Mouse (Mus musculus): Measurements from ENCODE around the gene 4931422A03Rik.

Gene 4931422A03Rik

GRCm38 (mm10) chr2:103970041-103970790 lies 57.9 kb downstream of the 4931422A03Rik start:
- no peak for DNase-seq (ENCODE audit: low read depth)

- no peak for DNase-seq (ENCODE audit: low read depth)
Measured at GRCm38 (mm10) chr2:103969437-103970040, 58.6 kb downstream of the 4931422A03Rik start.

DNA sequence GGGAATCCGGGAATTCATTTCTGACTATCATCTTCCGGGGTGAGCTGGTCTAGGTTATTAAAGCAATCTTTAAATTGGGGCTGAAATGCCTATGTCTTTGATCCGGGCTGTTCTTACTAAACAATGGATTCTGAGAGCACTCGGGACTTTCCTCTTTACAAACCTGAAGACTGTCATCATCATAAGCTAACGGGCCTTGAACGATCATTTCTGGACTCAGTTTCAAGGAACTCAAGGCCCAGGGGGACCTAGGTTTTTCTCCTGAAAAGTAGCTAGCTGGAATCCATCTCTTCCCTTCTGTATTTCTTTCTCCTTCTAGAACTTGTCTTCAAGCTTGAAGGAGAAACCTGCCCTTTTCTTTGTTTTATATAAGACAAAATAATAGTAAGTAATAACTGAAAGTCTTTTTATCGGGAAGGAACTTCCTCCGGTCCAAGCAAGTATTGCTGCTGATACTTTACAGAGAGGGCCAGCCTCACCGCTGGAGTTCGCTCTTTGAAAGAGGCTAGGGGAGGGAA lies 59.2 kb downstream of the 4931422A03Rik start:
- DNase-seq (ENCODE audit: low read depth), result no peak

DNA sequence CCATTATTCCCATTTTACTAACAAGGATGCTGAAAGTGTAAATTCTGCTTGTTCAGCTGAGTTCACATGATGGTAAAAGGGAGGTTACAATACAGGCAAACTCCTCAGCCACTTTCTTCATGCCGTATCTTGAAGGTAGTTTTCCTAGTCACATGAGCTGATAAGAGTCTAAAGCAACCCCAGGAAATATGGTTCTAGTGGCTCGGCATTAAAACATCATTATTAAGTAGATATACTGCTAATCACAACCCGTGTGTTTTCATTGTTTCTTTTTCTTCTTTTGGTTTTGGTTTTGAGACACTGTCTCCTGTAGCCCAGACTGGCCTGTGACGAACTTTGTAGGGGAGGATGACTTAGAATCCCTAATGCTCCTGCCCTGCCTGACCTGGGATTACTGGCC lies 60.0 kb downstream of the 4931422A03Rik start:
- no peak for DNase-seq (ENCODE audit: low read depth)

DNA sequence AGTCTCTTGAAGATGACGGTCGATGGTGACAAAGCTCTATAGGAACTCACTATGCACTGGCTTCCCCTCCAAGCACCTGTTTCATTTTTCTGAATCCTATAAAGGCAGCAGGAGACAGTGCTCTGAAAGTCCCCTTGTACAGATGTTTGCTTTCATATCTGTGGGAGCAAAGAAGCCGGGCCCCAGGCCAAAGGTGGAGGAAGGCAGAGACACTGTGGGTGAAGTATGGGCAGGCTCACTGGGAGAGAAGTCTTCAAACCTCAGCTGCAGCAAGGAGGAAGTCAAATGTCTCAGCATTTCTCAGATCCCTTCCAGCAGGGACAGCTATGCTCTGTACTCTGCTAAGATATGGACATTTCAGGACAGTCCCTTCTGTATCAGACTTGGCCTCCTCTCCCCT lies 62.8 kb downstream of the 4931422A03Rik start:
- DNase-seq (ENCODE audit: low read depth), result no peak

DNA sequence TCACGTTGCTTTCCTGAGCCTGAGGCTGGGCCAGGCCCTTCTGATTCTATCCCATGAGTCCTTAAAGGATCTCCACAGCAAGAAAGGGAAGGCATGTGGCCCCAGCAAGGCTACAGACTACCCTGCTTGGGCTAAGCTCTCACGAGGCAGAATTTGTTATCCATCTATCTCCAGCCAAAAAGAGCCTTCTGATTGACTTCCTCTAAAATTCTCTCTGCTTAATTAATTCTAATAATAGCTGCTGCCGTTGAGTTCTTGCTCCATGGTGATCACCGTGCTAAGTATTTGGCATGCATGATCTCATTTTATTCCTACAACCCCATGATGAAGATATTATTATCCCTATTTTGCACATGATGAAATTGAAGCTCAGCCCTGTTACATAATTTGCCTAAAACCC lies 65.8 kb downstream of the 4931422A03Rik start:
- no peak for DNase-seq (ENCODE audit: low read depth)

- no peak for DNase-seq (ENCODE audit: low read depth)
Measured at GRCm38 (mm10) chr2:103959574-103959973, 68.6 kb downstream of the 4931422A03Rik start.

DNA sequence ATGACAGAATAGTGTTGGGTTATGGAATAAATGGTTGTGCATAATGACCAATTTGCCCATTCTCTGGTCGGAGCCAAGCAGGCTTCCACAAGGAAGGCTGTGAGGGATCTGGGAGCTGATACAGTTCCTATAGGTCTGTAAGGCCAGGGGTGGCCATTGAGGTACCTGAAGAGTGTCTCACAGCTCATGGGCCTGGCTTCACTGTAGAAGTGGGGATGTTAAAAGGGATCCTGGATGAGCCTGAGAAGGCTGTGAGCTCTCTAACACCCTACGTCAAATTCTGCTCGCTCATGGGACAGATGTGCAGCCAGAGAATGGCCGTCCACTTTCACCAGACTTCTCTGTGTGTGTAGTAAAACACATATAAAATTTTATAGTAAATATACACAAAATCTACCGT lies 69.1 kb downstream of the 4931422A03Rik start:
- DNase-seq (ENCODE audit: low read depth), result no peak

- DNase-seq (ENCODE audit: low read depth), result no peak
Measured at GRCm38 (mm10) chr2:103958634-103959033, 69.5 kb downstream of the 4931422A03Rik start.

DNA sequence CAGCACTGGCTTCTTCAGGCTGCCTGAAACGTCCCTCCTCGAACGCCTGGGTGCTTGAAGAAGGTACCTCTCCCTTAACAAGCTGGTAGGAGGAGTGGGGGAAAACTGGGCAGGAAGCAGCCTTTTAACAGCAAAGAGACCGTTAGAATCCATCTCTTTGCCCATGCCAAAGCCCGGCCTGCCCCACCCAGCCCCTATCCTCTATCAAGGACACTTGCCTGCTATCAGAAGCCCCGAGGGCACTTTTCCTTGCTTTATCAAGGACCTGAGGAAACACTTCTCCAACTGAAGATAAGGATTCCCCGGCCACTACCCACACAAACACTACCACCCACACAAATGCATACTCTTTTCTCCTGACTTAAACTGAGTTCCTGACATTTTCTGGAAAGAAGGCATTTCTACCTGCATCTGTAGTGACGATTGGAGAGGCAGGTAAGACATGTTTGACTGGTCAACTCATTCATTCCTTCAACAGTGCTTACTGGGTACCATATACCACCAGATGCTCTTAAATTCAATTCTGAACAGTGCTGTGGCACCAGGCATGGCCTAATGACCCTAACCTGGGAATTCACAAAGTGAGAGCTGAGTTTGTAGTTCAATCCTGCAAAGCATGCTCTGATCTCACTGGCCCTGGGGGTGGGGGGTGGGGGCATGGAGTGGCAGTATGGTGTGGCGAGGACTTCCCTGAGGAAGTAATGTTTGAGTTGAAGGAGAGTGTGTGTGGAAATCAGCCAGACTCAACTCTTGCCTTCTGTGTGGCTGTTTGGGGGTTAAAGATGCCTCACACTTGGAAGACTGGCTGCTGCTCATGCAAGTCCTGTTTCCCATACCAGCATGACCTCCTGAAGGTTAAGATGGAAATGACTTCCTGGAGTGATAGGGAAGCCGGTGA lies 70.3 kb downstream of the 4931422A03Rik start, which contains the start of gene Lmo2:
Gene Lmo2 (plus strand): TSS at position 338 of the 898 bp plus-strand sequence.
- DNase-seq (ENCODE audit: low read depth), result no peak

- DNase-seq (ENCODE audit: low read depth), result peak; percentile 84
Measured at GRCm38 (mm10) chr2:103956867-103957266, 71.3 kb downstream of the 4931422A03Rik start.

GRCm38 (mm10) chr2:103955714-103956113 lies 72.4 kb downstream of the 4931422A03Rik start:
- no peak for DNase-seq (ENCODE audit: low read depth)

- no peak for DNase-seq (ENCODE audit: low read depth)
Measured at GRCm38 (mm10) chr2:103953050-103953835, 74.9 kb downstream of the 4931422A03Rik start.

GRCm38 (mm10) chr2:103947982-103948655 lies 80.0 kb downstream of the 4931422A03Rik start:
- DNase-seq (ENCODE audit: low read depth), result no peak

- DNase-seq (ENCODE audit: low read depth), result no peak
Measured at GRCm38 (mm10) chr2:103946892-103947291, 81.3 kb downstream of the 4931422A03Rik start.

- no peak for DNase-seq (ENCODE audit: low read depth)
Measured at GRCm38 (mm10) chr2:103945571-103946092, 82.5 kb downstream of the 4931422A03Rik start.

DNA sequence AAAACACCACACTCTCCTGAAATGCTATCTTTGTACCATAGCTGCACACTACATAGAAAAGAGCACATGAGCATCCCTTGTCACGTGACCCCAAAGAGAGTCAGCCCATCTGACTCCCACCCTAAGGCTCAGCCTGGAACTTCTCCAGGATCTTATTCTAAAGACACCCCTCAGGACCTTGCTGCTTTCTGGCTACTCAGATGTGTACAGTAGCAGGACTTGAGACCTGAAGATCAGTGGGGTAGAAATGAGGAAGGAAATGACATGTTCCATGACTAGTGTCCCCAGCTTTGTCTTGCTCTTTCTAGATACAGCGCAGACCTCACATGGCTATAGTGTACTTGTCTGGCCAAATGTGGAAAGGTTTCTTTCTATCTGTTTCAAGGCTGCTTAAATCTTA lies 83.3 kb downstream of the 4931422A03Rik start:
- no peak for DNase-seq (ENCODE audit: low read depth)

GRCm38 (mm10) chr2:103941085-103941484 lies 87.1 kb downstream of the 4931422A03Rik start:
- DNase-seq (ENCODE audit: low read depth), result no peak

GRCm38 (mm10) chr2:103939003-103939402 lies 89.2 kb downstream of the 4931422A03Rik start:
- DNase-seq (ENCODE audit: low read depth), result no peak

DNA sequence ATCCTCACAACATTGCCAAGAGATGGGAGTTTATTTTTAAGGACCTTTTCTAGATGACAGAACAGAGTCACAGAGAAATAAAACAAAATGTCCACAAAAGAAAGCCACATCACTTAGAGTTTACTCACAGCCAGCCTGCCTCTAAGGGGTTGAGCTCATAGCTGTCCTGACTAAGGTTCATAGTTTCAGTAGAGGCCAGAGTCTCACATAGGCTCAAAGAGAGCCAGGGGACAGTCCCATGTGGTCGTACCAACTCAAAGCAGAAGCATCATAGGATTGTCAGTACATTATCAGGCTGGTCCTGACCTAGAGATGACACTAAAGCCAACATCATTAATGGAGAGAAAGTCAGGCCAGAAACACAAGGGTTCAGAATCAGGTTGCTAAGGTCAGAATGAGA lies 89.6 kb downstream of the 4931422A03Rik start:
- DNase-seq (ENCODE audit: low read depth), result no peak

DNA sequence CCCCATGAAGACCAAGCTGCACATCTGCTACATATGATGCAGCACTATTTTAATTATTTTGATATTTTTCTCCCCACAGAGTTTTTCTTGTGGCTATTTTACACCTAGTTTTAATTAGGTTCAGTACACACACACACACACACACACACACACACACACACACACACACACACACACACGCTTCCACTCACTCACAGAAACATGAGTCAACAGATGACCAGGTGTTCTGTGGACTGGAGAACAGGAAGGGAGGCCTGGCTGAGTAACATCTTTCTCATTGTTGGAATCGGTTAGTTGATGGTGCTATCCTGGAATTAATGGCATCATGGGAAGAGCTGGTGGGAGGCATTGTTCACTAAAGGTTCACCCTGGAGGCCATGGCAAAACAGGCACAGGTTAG lies 90.5 kb downstream of the 4931422A03Rik start:
- no peak for DNase-seq (ENCODE audit: low read depth)
